Mouse (Mus musculus): ENCODE measurements around the gene Gale. TPM values are rescaled to one million over a fixed set of nuclear protein-coding genes. Genes with fewer than 3 reads are reported as not detected.

Gene Gale
- polyA plus RNA-seq, 1 experiment from 2014 or later: 96.5 TPM

GRCm38 (mm10) chr4:135969070-135969750 is 5.7 kb downstream of the Gale start:
- Histone ChIP-seq H3K4me2 (ENCODE audit: low read depth, low read length) (no peak overlapping the region), H3K9me3 (ENCODE audit: low read length) (no peaks in the 10 kb centered on the region), H3K27ac (ENCODE audit: low read depth) (no peak overlapping the region), H3K4me1 (ENCODE audit: insufficient read depth) (peaks cover 30% of the 10 kb centered on the region), H3K27me3 (ENCODE audit: insufficient read depth, low read length) (no peaks in the 10 kb centered on the region), H3K4me3 (ENCODE audit: low read depth, low read length) (no peak overlapping the region), H3K9ac (replicated peaks) (no peak overlapping the region), H3K36me3 (replicated peaks; ENCODE audit: insufficient read depth, low read length) (peaks cover 41% of the 10 kb centered on the region)
- 88% methylated on average over 13 of the region's 13 CpGs for WGBS (ENCODE audit: insufficient replicate concordance)
- TF ChIP-seq EP300 (IDR thresholded peaks at IDR 0.05; ENCODE audit: low read depth) (no peak), CTCF (IDR thresholded peaks at IDR 0.05; ENCODE audit: low read depth) (no peak)
- ATAC-seq (no peak), DNase-seq (peak; percentile 15)

DNA sequence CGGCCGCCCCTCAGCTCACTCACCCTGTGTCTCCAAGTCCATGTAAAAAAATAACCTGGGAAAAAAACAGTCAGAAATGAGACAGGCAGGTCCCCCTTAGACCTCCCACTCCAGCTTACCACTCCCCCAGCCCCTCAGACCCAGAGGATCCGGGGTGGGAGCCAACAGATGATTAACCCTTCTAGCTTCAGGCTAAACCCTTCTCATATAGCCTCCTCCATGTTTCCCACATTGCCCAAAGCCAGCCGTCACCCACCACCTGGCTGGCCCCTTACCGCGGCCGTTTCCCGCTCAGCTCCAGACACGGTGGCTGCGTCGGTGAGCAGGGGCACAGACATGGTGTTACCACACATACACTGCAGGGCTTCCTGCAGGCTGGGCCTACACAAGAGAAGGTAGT is 7.1 kb downstream of the Gale start:
- no peak overlapping the region for H3K9ac ChIP-seq (replicated peaks)
- H3K36me3 ChIP-seq (replicated peaks; ENCODE audit: insufficient read depth, low read length): peaks cover 53% of the 10 kb centered on the region
- no peaks in the 10 kb centered on the region for H3K9me3 ChIP-seq (ENCODE audit: low read length)
- H3K4me1 ChIP-seq (ENCODE audit: insufficient read depth): peaks cover 22% of the 10 kb centered on the region
- no peak for TF ChIP-seq EP300 (IDR thresholded peaks at IDR 0.05; ENCODE audit: low read depth)
- no peak for TF ChIP-seq CTCF (IDR thresholded peaks at IDR 0.05; ENCODE audit: low read depth)
- no peak overlapping the region for H3K4me3 ChIP-seq (ENCODE audit: low read depth, low read length)
- whole genome bisulfite sequencing (ENCODE audit: insufficient replicate concordance): 89% methylated on average over 11 of the region's 11 CpGs
- no peak for DNase-seq
- no peaks in the 10 kb centered on the region for H3K27me3 ChIP-seq (ENCODE audit: insufficient read depth, low read length)
- H3K4me2 ChIP-seq (ENCODE audit: low read depth, low read length): no peak overlapping the region
- ATAC-seq: no peak
- H3K27ac ChIP-seq (ENCODE audit: low read depth): no peak overlapping the region

GRCm38 (mm10) chr4:135971805-135972555 is 8.5 kb downstream of the Gale start:
- Histone ChIP-seq H3K27ac (ENCODE audit: low read depth) (peak overlapping the region; percentile 78), H3K9me3 (ENCODE audit: low read length) (no peaks in the 10 kb centered on the region), H3K4me1 (ENCODE audit: insufficient read depth) (peaks cover 22% of the 10 kb centered on the region), H3K27me3 (ENCODE audit: insufficient read depth, low read length) (no peaks in the 10 kb centered on the region), H3K4me3 (ENCODE audit: low read depth, low read length) (peak overlapping the region; percentile 93), H3K4me2 (ENCODE audit: low read depth, low read length) (peak overlapping the region; percentile 96), H3K36me3 (replicated peaks; ENCODE audit: insufficient read depth, low read length) (peaks cover 63% of the 10 kb centered on the region), H3K9ac (replicated peaks) (peak overlapping the region; percentile 88)
- ATAC-seq (peak; percentile 45), DNase-seq (no peak)
- TF ChIP-seq CTCF (IDR thresholded peaks at IDR 0.05; ENCODE audit: low read depth): 0 out of 2 replicates have a peak, but pooled peaks have one; percentile 13
- no peak for TF ChIP-seq EP300 (IDR thresholded peaks at IDR 0.05; ENCODE audit: low read depth)
- 2% methylated on average over 28 of the region's 35 CpGs for WGBS (ENCODE audit: insufficient replicate concordance)

DNA sequence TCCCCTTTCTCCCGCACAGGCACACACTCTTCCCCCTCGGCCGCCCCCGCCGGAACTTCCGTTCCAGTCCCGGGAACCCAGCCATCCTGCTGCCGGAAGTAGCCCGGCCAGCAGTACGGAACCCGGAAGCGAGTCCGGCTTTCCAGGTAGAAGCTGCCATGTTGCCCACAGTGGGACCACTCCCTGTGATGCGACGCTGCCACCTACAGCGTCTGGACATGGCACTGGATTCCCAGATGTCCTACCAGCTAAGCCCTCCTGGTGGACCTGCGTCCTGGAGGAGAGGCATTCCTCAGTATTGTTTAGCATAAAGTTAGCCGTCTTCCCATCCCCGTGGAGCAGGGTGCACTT is 9.0 kb downstream of the Gale start, which contains the start of gene Lypla2:
Gene Lypla2 (minus strand): TSS at position 71 of the 351 bp plus-strand sequence.
- 1% methylated on average over 19 of the region's 19 CpGs for WGBS (ENCODE audit: insufficient replicate concordance)
- Histone ChIP-seq H3K27ac (ENCODE audit: low read depth) (peak within 1 kb of the TSS; percentile 78), H3K9me3 (ENCODE audit: low read length) (no peaks in the 10 kb centered on the region), H3K4me2 (ENCODE audit: low read depth, low read length) (peak within 1 kb of the TSS; percentile 96), H3K4me1 (ENCODE audit: insufficient read depth) (peaks cover 22% of the 10 kb centered on the region), H3K27me3 (ENCODE audit: insufficient read depth, low read length) (no peaks in the 10 kb centered on the region), H3K36me3 (replicated peaks; ENCODE audit: insufficient read depth, low read length) (peaks cover 62% of the 10 kb centered on the region), H3K9ac (replicated peaks) (peak within 1 kb of the TSS; percentile 88), H3K4me3 (ENCODE audit: low read depth, low read length) (peak within 1 kb of the TSS; percentile 93)
- DNase-seq: peak; percentile 87
- ATAC-seq: peak; percentile 83
- TF ChIP-seq CTCF (IDR thresholded peaks at IDR 0.05; ENCODE audit: low read depth) (0 out of 2 replicates have a peak, but pooled peaks have one; percentile 5), EP300 (IDR thresholded peaks at IDR 0.05; ENCODE audit: low read depth) (no peak)

GRCm38 (mm10) chr4:135972911-135973811 is 9.6 kb downstream of the Gale start:
- TF ChIP-seq CTCF (IDR thresholded peaks at IDR 0.05; ENCODE audit: low read depth) (no peak), EP300 (IDR thresholded peaks at IDR 0.05; ENCODE audit: low read depth) (no peak)
- Histone ChIP-seq H3K4me2 (ENCODE audit: low read depth, low read length) (peak overlapping the region; percentile 96), H3K9me3 (ENCODE audit: low read length) (no peaks in the 10 kb centered on the region), H3K27ac (ENCODE audit: low read depth) (peak overlapping the region; percentile 78), H3K4me3 (ENCODE audit: low read depth, low read length) (peak overlapping the region; percentile 93), H3K9ac (replicated peaks) (peak overlapping the region; percentile 88), H3K4me1 (ENCODE audit: insufficient read depth) (peaks cover 22% of the 10 kb centered on the region), H3K27me3 (ENCODE audit: insufficient read depth, low read length) (no peaks in the 10 kb centered on the region), H3K36me3 (replicated peaks; ENCODE audit: insufficient read depth, low read length) (peaks cover 56% of the 10 kb centered on the region)
- peak; percentile 7; the same call in 1 of the 2 replicates for ATAC-seq
- WGBS (ENCODE audit: insufficient replicate concordance): 34% methylated on average over 13 of the region's 13 CpGs
- peak; percentile 21 for DNase-seq
